Mouse (Mus musculus): Measurements from ENCODE around the gene Bmpr1b.

GRCm38 (mm10) chr3:142186551-142186950, 17.3 kb upstream of the Bmpr1b start:
- no peak for TF ChIP-seq POLR2A (IDR thresholded peaks at IDR 0.05; ENCODE audit: control insufficient read depth, extremely low read depth, insufficient read depth, low read length, poor library complexity)
- TF ChIP-seq CTCF (IDR thresholded peaks at IDR 0.05; ENCODE audit: borderline replicate concordance, control insufficient read depth, extremely low read depth, insufficient read depth, low read length, poor library complexity) = no peak
